8 mouse cellular contexts compared by ENCODE assay signal in the genomic region with DNA sequence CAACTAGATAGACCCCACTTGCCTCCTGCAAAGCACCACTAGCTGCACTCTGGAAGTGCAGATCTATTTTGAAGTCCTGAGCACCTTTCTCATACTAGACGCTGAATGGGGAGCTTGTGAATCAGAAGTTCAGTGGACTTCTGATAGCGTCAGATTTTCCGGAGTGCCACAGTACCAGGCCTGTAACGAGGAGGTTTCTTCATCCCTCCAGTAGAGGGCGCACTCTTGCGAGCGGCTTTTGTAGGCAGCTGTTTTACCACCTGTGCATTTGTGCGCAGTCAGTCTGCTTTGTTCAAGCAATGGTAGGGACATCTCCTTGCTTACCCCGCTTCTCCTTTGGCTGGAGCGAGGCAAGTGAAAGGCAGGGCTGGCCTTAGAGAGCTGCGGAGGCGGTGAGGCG. TPM values are rescaled to one million over a fixed set of nuclear protein-coding genes. Genes with fewer than 3 reads are reported as not detected.
DNase-seq lines count a peak whose midpoint lies in the region; ATAC-seq and TF ChIP-seq lines count a peak whose summit lies in the region.

No protein-coding gene starts in this region.

- in situ Hi-C loops in ES-E14 (cut with MboI; ENCODE audit: low sequenced_read_pairs in 2 of 2, unreplicated experiment in 2 of 2), result no loop called here

- H3K4me2 ChIP-seq in hindbrain, embryonic 11.5 days (replicated peaks; ENCODE audit: low read depth, low read length), result no peak overlapping the region
- H3K4me2 ChIP-seq in hindbrain, embryonic 12.5 days (replicated peaks), result no peak overlapping the region
- no peak overlapping the region for H3K4me2 ChIP-seq in stomach, postnatal 0 days (replicated peaks; ENCODE audit: low read depth)

- H3K4me3 ChIP-seq in hindbrain, embryonic 11.5 days (ENCODE audit: low read depth, low read length), result no peak overlapping the region
- no peak overlapping the region for H3K4me3 ChIP-seq in hindbrain, embryonic 12.5 days
- H3K4me3 ChIP-seq in ES-E14 (ENCODE audit: insufficient read depth in 1 of 2, low read depth in 1 of 2, low read length in 2 of 2, poor library complexity in 1 of 2, severe bottlenecking in 1 of 2), result 0 out of 4 replicates have a peak overlapping the region, but pooled peaks of 1 of the 2 experiments have one; percentile 34
- H3K4me3 ChIP-seq in stomach, postnatal 0 days (ENCODE audit: low read depth, low read length), result no peak overlapping the region

- TF ChIP-seq CTCF in stomach, postnatal 0 days (IDR thresholded peaks at IDR 0.05; ENCODE audit: low read depth), result peak; percentile 70

- H3K27ac ChIP-seq in hindbrain, embryonic 11.5 days (ENCODE audit: low read depth, low read length), result no peak overlapping the region
- H3K27ac ChIP-seq in hindbrain, embryonic 12.5 days, result no peak overlapping the region
- no peak overlapping the region for H3K27ac ChIP-seq in ES-E14 (ENCODE audit: insufficient read depth, low read depth, low read length, poor library complexity, severe bottlenecking)
- H3K27ac ChIP-seq in stomach, postnatal 0 days (replicated peaks), result no peak overlapping the region

- no peaks in the 10 kb centered on the region for H3K36me3 ChIP-seq in hindbrain, embryonic 11.5 days (ENCODE audit: control insufficient read depth, insufficient read depth, low read length)
- H3K36me3 ChIP-seq in hindbrain, embryonic 12.5 days, result no peaks in the 10 kb centered on the region
- no peaks in the 10 kb centered on the region for H3K36me3 ChIP-seq in ES-E14 (ENCODE audit: control insufficient read depth, insufficient read depth, low read length, poor library complexity, severe bottlenecking)
- no peaks in the 10 kb centered on the region for H3K36me3 ChIP-seq in stomach, postnatal 0 days (ENCODE audit: control insufficient read depth, insufficient read depth, low read length)

- 38% methylated on average over 13 of the region's 13 CpGs for WGBS in hindbrain, embryonic 11.5 days
- 32% methylated on average over 13 of the region's 13 CpGs for WGBS in hindbrain, embryonic 12.5 days
- WGBS in stomach, postnatal 0 days, result 32% methylated on average over 13 of the region's 13 CpGs

- no peaks in the 10 kb centered on the region for H3K4me1 ChIP-seq in hindbrain, embryonic 11.5 days (replicated peaks; ENCODE audit: control insufficient read depth, insufficient read depth, low read length)
- no peaks in the 10 kb centered on the region for H3K4me1 ChIP-seq in hindbrain, embryonic 12.5 days
- H3K4me1 ChIP-seq in ES-E14 (ENCODE audit: control insufficient read depth in 2 of 2, insufficient read depth in 2 of 2, low read length in 2 of 2, poor library complexity in 1 of 2), result no peaks in the 10 kb centered on the region
- H3K4me1 ChIP-seq in stomach, postnatal 0 days (replicated peaks; ENCODE audit: control insufficient read depth, insufficient read depth), result no peaks in the 10 kb centered on the region

- peak; percentile 15 for DNase-seq in hindbrain, embryonic 11.5 days (ENCODE audit: low spot score)
- DNase-seq in A20 (ENCODE audit: low read depth, low spot score), result peak; percentile 32
- DNase-seq in ES-E14 (ENCODE audit: low read depth, low spot score), result peak; percentile 36
- DNase-seq in embryo, embryonic 10 days (ENCODE audit: low spot score), result peak; percentile 21
- DNase-seq in left cerebral cortex, postnatal 4 days, result peak; percentile 2
- peak; percentile 13 for DNase-seq in stomach, postnatal 0 days (ENCODE audit: low spot score)
- DNase-seq in MN1 (ENCODE audit: low spot score), result no peak

- no peaks in the 10 kb centered on the region for H3K9me3 ChIP-seq in hindbrain, embryonic 11.5 days (ENCODE audit: control insufficient read depth, low read length)
- H3K9me3 ChIP-seq in hindbrain, embryonic 12.5 days (replicated peaks), result no peaks in the 10 kb centered on the region
- H3K9me3 ChIP-seq in ES-E14 (ENCODE audit: control insufficient read depth, insufficient read depth, low read depth, low read length), result no peaks in the 10 kb centered on the region
- no peaks in the 10 kb centered on the region for H3K9me3 ChIP-seq in stomach, postnatal 0 days (ENCODE audit: control insufficient read depth, low read length)

- H3K27me3 ChIP-seq in hindbrain, embryonic 11.5 days (ENCODE audit: control insufficient read depth, insufficient read depth, low read length), result no peaks in the 10 kb centered on the region
- no peaks in the 10 kb centered on the region for H3K27me3 ChIP-seq in hindbrain, embryonic 12.5 days
- H3K27me3 ChIP-seq in stomach, postnatal 0 days (ENCODE audit: control insufficient read depth, insufficient read depth, low read length), result no peaks in the 10 kb centered on the region

- intact Hi-C loops in left cerebral cortex, postnatal 4 days (cut with DNase I), result no loop called here

- no peak overlapping the region for H3K9ac ChIP-seq in hindbrain, embryonic 11.5 days (ENCODE audit: low read depth, low read length)
- no peak overlapping the region for H3K9ac ChIP-seq in hindbrain, embryonic 12.5 days
- no peak overlapping the region for H3K9ac ChIP-seq in ES-E14 (ENCODE audit: insufficient read depth, low read depth, low read length, poor library complexity, severe bottlenecking)
- no peak overlapping the region for H3K9ac ChIP-seq in stomach, postnatal 0 days (ENCODE audit: low read length)

- ATAC-seq in hindbrain, embryonic 11.5 days (ENCODE audit: low FRiP score), result no peak
- no peak for ATAC-seq in hindbrain, embryonic 12.5 days (ENCODE audit: low FRiP score)
- ATAC-seq in stomach, postnatal 0 days (ENCODE audit: low FRiP score, low TSS enrichment), result no peak

- no peak for TF ChIP-seq EP300 in stomach, postnatal 0 days (optimal IDR thresholded peaks at IDR 0.05)

TF ChIP-seq in ES-E14, 5 proteins besides CTCF, POLR2A, EP300 and RAD21:
- no peak for TF ChIP-seq CHD2 (IDR thresholded peaks at IDR 0.05; ENCODE audit: low read depth, low read length)
- TF ChIP-seq ZC3H11A (IDR thresholded peaks at IDR 0.05; ENCODE audit: borderline replicate concordance, low read depth, low read length), result 0 out of 2 replicates have a peak, but pooled peaks have one; percentile 10

RNA-seq across cellular contexts. Expression of gene Arhgef9, which starts 56.9 kb away (rescaled TPM):
- 12.3 and 17.5 TPM in 2 replicates for polyA plus RNA-seq in hindbrain, embryonic 11.5 days (2014; fragmentation: Nextera tagmentation; extraction: Ambion mirVana)
- 30.8 and 35.6 TPM in 2 replicates for polyA plus RNA-seq in hindbrain, embryonic 12.5 days (2016; fragmentation: Nextera tagmentation; extraction: Ambion mirVana)
- total RNA-seq in ES-E14 (2012; rRNA removed), result 2.1 and 2.6 TPM in 2 replicates
- total RNA-seq in left cerebral cortex, postnatal 4 days (2021), result 10 to 100 TPM; 79.6 to 85.9 TPM
- polyA plus RNA-seq in stomach, postnatal 0 days (2015; fragmentation: Nextera tagmentation; extraction: Ambion mirVana), result 5.4 and 6.2 TPM in 2 replicates
